Mouse (Mus musculus) midbrain, embryonic 10.5 days (tissue): Measurements from ENCODE around the gene Btbd35f20. TPM values are rescaled to one million over a fixed set of nuclear protein-coding genes. Genes with fewer than 3 reads are reported as not detected.
"Not testable (repeated sequence)": the region's sequence is repeated elsewhere in the genome, so short reads cannot be mapped to it uniquely, and the experiment has no call there.

Source experiments
- DNase-seq: peaks from one replicate; pipeline ENCODE4 v3.0.0-alpha.2; 2017; ENCODE audit warnings: low spot score
- H3K27ac ChIP-seq: fragments of 300-500 bp; sonication (generic); replicated peaks from 2 replicates; pipeline ENCODE4 v1.5.1; 2016; ENCODE audit warnings: mild to moderate bottlenecking
- H3K27me3 ChIP-seq: fragments of 300-500 bp; sonication (generic); 2 replicates; pipeline ENCODE4 v1.6.1; 2016; ENCODE audit warnings: low read depth, mild to moderate bottlenecking; ENCODE audit not compliant: poor library complexity, severe bottlenecking
- H3K36me3 ChIP-seq: fragments of 300-500 bp; sonication (generic); 2 replicates; pipeline ENCODE4 v1.6.1; 2016; ENCODE audit warnings: mild to moderate bottlenecking, moderate library complexity
- H3K4me1 ChIP-seq: fragments of 300-500 bp; sonication (generic); 2 replicates; pipeline ENCODE4 v1.6.1; 2016
- H3K4me3 ChIP-seq: fragments of 300-500 bp; sonication (generic); 2 replicates; pipeline ENCODE4 v1.5.1; 2016; ENCODE audit warnings: mild to moderate bottlenecking, moderate library complexity
- H3K9me3 ChIP-seq: fragments of 300-500 bp; sonication (generic); replicated peaks from 2 replicates; pipeline ENCODE4 v1.6.1; 2016; ENCODE audit warnings: mild to moderate bottlenecking
- WGBS: fragments of 180-500 bp; shearing (Covaris S2); methylation state at CpG from one replicate; pipeline ENCODE4 v1.1.7; 2016; 5-methylcytosine and 5-hydroxymethylcytosine counted together
- polyA plus RNA-seq: library from polyadenylated mRNA; unstranded; fragments of >200 nt; fragmentation: Nextera tagmentation; extraction: Ambion mirVana; gene quantifications from 2 replicates; pipeline ENCODE4 v1.2.1, GENCODE M21; 2016

Btbd35f20 gene
- polyA plus RNA-seq, result not detected in 2 replicates

DNA sequence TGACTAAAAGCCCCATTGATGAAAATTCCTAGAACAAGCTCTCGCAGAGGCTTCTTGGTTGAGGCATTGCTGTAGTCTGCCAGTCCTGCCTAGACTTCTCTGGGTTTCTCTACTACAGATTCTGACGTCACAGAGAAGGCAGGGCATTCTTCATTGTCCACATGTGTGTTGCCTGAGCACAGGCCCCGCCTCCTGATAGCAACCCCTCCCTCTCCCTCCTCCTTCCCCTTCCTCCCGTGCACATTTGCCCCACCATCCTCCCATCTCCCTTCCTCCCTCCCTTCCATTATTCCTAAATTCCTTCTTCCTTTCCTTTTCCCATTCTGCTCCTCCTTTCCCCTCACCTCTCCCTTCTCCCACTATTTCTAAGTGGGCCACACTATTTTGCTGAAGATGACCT, at the start of gene Btbd35f20:
Btbd35f20 (minus strand) TSS at position 101 of the 400 bp plus-strand sequence.
- H3K4me1 ChIP-seq, H3K27me3 ChIP-seq, DNase-seq, H3K9me3 ChIP-seq, H3K4me3 ChIP-seq, H3K27ac ChIP-seq, H3K36me3 ChIP-seq: not testable (repeated sequence)
- WGBS, result no CpG with 5 or more reads among the region's 4 CpGs

Other genes starting within 250 kb of the Btbd35f20 start
- not detected in 2 replicates for gene Btbd35f28, start 94.7 kb downstream of the Btbd35f20 start, polyA plus RNA-seq
- gene Btbd35f17, start 79.4 kb upstream of the Btbd35f20 start, polyA plus RNA-seq, result not detected in 2 replicates